Mouse (Mus musculus) thymus, adult 2 months (tissue): ENCODE results near the gene Fosl1.

ENCODE experiments used
- CTCF ChIP-seq: fragments of 200-500 bp; IDR thresholded peaks from 2 replicates; pipeline ENCODE4 v1.5.1; 2012; ENCODE audit warnings: mild to moderate bottlenecking, control low read depth, low read length, moderate library complexity, borderline replicate concordance; ENCODE audit not compliant: control insufficient read depth, poor library complexity, insufficient read depth; ENCODE audit errors: extremely low read depth
- POLR2A ChIP-seq: fragments of 200-500 bp; IDR thresholded peaks from 2 replicates; pipeline ENCODE4 v1.6.1; 2012; ENCODE audit warnings: mild to moderate bottlenecking, low read length, control low read depth, moderate library complexity; ENCODE audit not compliant: control insufficient read depth, poor library complexity, insufficient read depth; ENCODE audit errors: extremely low read depth

DNA sequence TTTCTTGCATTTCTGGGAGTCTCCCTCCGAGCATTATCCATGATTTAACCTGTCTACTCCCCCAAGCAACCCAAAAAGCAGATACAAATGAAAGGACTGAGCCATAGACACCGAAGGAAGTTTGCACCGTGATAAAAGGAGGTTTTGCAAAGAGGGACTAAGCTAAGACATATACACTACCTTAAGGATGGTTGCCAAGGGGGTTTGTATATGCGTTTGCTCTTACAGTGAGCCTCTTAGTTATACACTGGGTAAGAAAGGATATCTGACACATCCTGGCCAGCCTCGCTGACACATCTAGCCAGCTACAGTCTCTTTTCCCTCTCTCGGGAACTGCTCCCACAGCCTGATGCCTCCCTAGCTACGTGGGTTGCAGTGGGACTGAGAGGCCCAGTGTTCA, 13.4 kb upstream of the Fosl1 start:
- no peak for TF ChIP-seq CTCF
- TF ChIP-seq POLR2A = no peak
